Mouse (Mus musculus) lung, postnatal 0 days (tissue): Measurements from ENCODE around the gene Col4a5. TPM values are rescaled to one million over a fixed set of nuclear protein-coding genes. Genes with fewer than 3 reads are reported as not detected.
A peak's percentile ranks its signal among the peaks of the same experiment; 100 is the strongest.

Experiments used
- ATAC-seq: fragments of 200-750 bp; cut with Nextera tagmentation; 2 replicates; pipeline ENCODE4 v1.8.0; 2017; ENCODE audit warnings: moderate library complexity
- DNase-seq: peaks from one replicate; pipeline ENCODE4 v3.0.0-alpha.2; 2016; ENCODE audit warnings: low spot score
- H3K27ac ChIP-seq: fragments of 300-500 bp; sonication (generic); 2 replicates; pipeline ENCODE4 v1.5.1; 2014; ENCODE audit warnings: antibody characterized with exemption, mild to moderate bottlenecking, low read length, mixed read lengths
- H3K27me3 ChIP-seq: fragments of 300-500 bp; sonication (generic); replicated peaks from 2 replicates; pipeline ENCODE4 v1.6.1; 2014; ENCODE audit warnings: low read length, mixed read lengths; ENCODE audit not compliant: insufficient read depth
- H3K36me3 ChIP-seq: fragments of 300-500 bp; sonication (generic); 2 replicates; pipeline ENCODE4 v1.6.1; 2014; ENCODE audit warnings: low read length, mixed read lengths; ENCODE audit not compliant: insufficient read depth
- H3K4me1 ChIP-seq: fragments of 300-500 bp; sonication (generic); 2 replicates; pipeline ENCODE4 v1.6.1; 2014; ENCODE audit warnings: antibody characterized with exemption, low read depth, low read length, mixed read lengths; ENCODE audit not compliant: insufficient read depth
- H3K4me2 ChIP-seq: fragments of 300-500 bp; sonication (generic); replicated peaks from 2 replicates; pipeline ENCODE4 v1.6.1; 2014; ENCODE audit warnings: low read depth, mild to moderate bottlenecking, low read length, moderate library complexity, mixed read lengths
- H3K4me3 ChIP-seq: fragments of 300-500 bp; sonication (generic); 2 replicates; pipeline ENCODE4 v1.5.1; 2014; ENCODE audit warnings: low read depth, low read length
- H3K9ac ChIP-seq: fragments of 300-500 bp; sonication (generic); replicated peaks from 2 replicates; pipeline ENCODE4 v1.6.1; 2014; ENCODE audit warnings: low read depth, mild to moderate bottlenecking
- H3K9me3 ChIP-seq: fragments of 300-500 bp; sonication (generic); 2 replicates; pipeline ENCODE4 v1.6.1; 2016; ENCODE audit warnings: low read length, mixed read lengths
- CTCF ChIP-seq: IDR thresholded peaks from 2 replicates; pipeline ENCODE4 v1.5.1; 2016; ENCODE audit warnings: antibody characterized with exemption, mild to moderate bottlenecking
- EP300 ChIP-seq: IDR thresholded peaks from 2 replicates; pipeline ENCODE4 v1.6.1; 2016; ENCODE audit warnings: antibody characterized with exemption, mild to moderate bottlenecking, control low read depth
- WGBS: fragments of 180-500 bp; shearing (Covaris S2); extraction: QIAGEN DNeasy Blood & Tissue Kit; methylation state at CpG from one replicate; pipeline ENCODE4 v1.1.7; 2014; 5-methylcytosine and 5-hydroxymethylcytosine counted together
- polyA plus RNA-seq: library from polyadenylated mRNA; unstranded; fragments of >200 nt; fragmentation: Nextera tagmentation; extraction: Ambion mirVana; gene quantifications from 2 replicates; pipeline ENCODE4 v1.2.1, GENCODE M21; 2015

Col4a5 gene
- polyA plus RNA-seq, 1 experiment from 2014 or later: 18.1 TPM

DNA sequence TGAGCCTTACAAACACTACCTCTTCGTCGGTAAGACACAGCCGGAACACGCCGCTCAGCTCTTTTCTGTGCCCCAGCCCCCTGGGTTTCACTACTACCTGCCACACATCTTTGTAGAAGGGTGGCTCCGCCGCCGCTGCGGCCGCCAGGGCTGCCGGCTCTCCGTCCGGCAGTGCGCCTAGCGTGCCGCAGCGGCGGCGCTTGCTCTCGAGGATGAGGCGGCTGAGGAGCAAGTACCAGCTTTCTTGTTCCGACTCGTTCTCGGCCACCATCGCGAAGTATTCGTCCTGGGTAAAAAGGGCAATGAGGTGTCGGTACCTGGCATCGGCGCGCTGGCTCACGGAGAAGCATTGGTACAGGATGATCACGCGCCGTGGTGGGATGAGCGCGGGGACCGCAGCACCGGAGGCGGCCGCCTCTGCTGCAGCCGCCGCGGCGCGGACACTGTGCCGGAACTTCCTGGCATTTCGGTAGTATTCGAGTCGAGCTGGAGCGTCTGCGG is 249.3 kb downstream of the Col4a5 start:
- 17% methylated on average over 40 of the region's 52 CpGs for WGBS
- ATAC-seq: no peak
- Histone ChIP-seq H3K4me3 (peak overlapping the region; percentile 14; the same call in 1 of the 2 replicates), H3K27me3 (peaks cover 19% of the 10 kb centered on the region; the same call in 1 of the 2 replicates), H3K4me1 (no peaks in the 10 kb centered on the region), H3K9ac (no peak overlapping the region), H3K27ac (no peak overlapping the region), H3K4me2 (peak overlapping the region; percentile 42), H3K9me3 (no peaks in the 10 kb centered on the region), H3K36me3 (no peaks in the 10 kb centered on the region)
- DNase-seq: no peak
- TF ChIP-seq EP300: no peak
- TF ChIP-seq CTCF: no peak

- no peak within 1 kb of the TSS for H3K27ac ChIP-seq
- DNase-seq (no peak), ATAC-seq (no peak)
- peak within 1 kb of the TSS; percentile 42 for H3K4me2 ChIP-seq
- no peaks in the 10 kb centered on the region for H3K9me3 ChIP-seq
- no peak within 1 kb of the TSS for H3K9ac ChIP-seq
- WGBS: 13% methylated on average over 35 of the region's 51 CpGs
- no peaks in the 10 kb centered on the region for H3K4me1 ChIP-seq
- H3K4me3 ChIP-seq: peak within 1 kb of the TSS; percentile 14; the same call in 1 of the 2 replicates
- TF ChIP-seq EP300: no peak
- no peak for TF ChIP-seq CTCF
- no peaks in the 10 kb centered on the region for H3K36me3 ChIP-seq
- H3K27me3 ChIP-seq: peaks cover 19% of the 10 kb centered on the region; the same call in 1 of the 2 replicates
Measured at GRCm38 (mm10) chrX:141724937-141725918, 250.0 kb downstream of the Col4a5 start, which contains the start of gene Irs4. Irs4 (minus strand) TSS chrX:141725263.

- no peaks in the 10 kb centered on the region for H3K36me3 ChIP-seq
- WGBS: 45% methylated on average over 5 of the region's 5 CpGs
Measured at GRCm38 (mm10) chrX:141729570-141729969, 254.4 kb downstream of the Col4a5 start.

More at GRCm38 (mm10) chrX:141729570-141729969, 254.4 kb downstream of the Col4a5 start:
- H3K9ac ChIP-seq: no peak overlapping the region
- DNase-seq (no peak), ATAC-seq (no peak)
- H3K9me3 ChIP-seq: no peaks in the 10 kb centered on the region
- no peak overlapping the region for H3K27ac ChIP-seq
- H3K4me1 ChIP-seq: no peaks in the 10 kb centered on the region
- H3K4me2 ChIP-seq: no peak overlapping the region
- H3K27me3 ChIP-seq: peaks cover 3% of the 10 kb centered on the region; the same call in 1 of the 2 replicates
- TF ChIP-seq EP300 (no peak), CTCF (no peak)
- no peak overlapping the region for H3K4me3 ChIP-seq

Other genes starting within 250 kb of the Col4a5 start
- 1.6 and 2.1 TPM in 2 replicates for gene Col4a6, start 1.3 kb upstream of the Col4a5 start, polyA plus RNA-seq
- not detected in 2 replicates for gene Irs4, start 249.9 kb downstream of the Col4a5 start, polyA plus RNA-seq